Comparison of ENCODE assay signal across 16 mouse cellular contexts in the genomic region with DNA sequence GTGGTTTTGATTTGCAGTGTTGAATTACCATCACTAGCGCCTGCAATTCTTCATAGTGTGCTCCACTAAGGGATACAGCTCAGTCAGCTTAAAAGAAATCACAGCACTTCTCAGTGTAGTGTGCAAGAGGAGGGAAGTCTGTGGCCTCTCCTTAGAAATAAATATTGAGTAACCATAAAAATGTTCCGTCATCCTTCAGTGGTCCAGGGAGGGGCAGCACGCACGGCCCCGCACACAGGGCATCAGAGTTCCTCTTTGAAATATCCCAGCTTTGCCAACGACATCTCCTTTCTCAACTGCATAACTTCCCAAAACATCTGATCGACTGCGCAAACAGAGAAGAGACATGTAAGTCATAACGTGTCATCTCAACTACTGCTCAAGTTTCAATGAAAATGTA. TPM values are rescaled to one million over a fixed set of nuclear protein-coding genes. Genes with fewer than 3 reads are reported as not detected.
"Had no signal": no experiment of that assay in that cellular context is flagged by ENCODE, and none has a peak within 500 bp of the region (broad histone marks: within the 10 kb centered on the region; RNA-seq: fewer than 3 reads in every experiment).

No protein-coding gene starts in this region.

- H3K27ac ChIP-seq: neural tube, embryonic 15.5 days; stomach, embryonic 15.5 days; stomach, postnatal 0 days had no signal

- H3K9me3 ChIP-seq: neural tube, embryonic 15.5 days; stomach, embryonic 15.5 days had no signal

- H3K4me3 ChIP-seq: neural tube, embryonic 15.5 days; stomach, embryonic 15.5 days had no signal

- H3K4me2 ChIP-seq: neural tube, embryonic 15.5 days; stomach, embryonic 15.5 days had no signal

- H3K4me1 ChIP-seq: neural tube, embryonic 15.5 days; stomach, embryonic 15.5 days had no signal

- H3K27me3 ChIP-seq: neural tube, embryonic 15.5 days; stomach, embryonic 15.5 days had no signal

- H3K9ac ChIP-seq: neural tube, embryonic 15.5 days; stomach, embryonic 15.5 days had no signal

- DNase-seq: retina, postnatal 1 day; right cerebral cortex, adult 18-20 months; right cerebral cortex, postnatal 14 days; right cerebral cortex, postnatal 25 days; right cerebral cortex, postnatal 4 days; spleen, adult 18-20 months; thymus, adult 18-20 months; thymus, adult 2 months; thymus, postnatal 14 days; thymus, postnatal 25 days; thymus, postnatal 36 days; thymus, postnatal 4 days had no signal

RNA-seq across cellular contexts. Expression of gene Myrfl, which starts 10.1 kb away (rescaled TPM):
- polyA plus RNA-seq: neural tube, embryonic 15.5 days; urinary bladder, adult 2 months had no signal
